Mouse (Mus musculus) left cerebral cortex, adult 9 months (tissue): ENCODE data around the gene Ppp3r1.
A peak's percentile ranks its signal among the peaks of the same experiment; 100 is the strongest.

ENCODE experiments used
- DNase-seq, 2 experiments: peaks; one replicate each; pipeline ENCODE4 v3.0.0; 2022; ENCODE audit warnings: low spot score in 2 of 2

Ppp3r1 gene

GRCm38 (mm10) chr11:17158858-17159737 is at the start of gene Ppp3r1:
Gene Ppp3r1, plus strand, starts transcription at chr11:17159263.
- DNase-seq: peak; percentile 89 to 95

- DNase-seq: no peak
Measured at GRCm38 (mm10) chr11:17112419-17113090, 46.5 kb upstream of the Ppp3r1 start.

- no peak for DNase-seq
Measured at GRCm38 (mm10) chr11:17126418-17126817, 32.6 kb upstream of the Ppp3r1 start.

GRCm38 (mm10) chr11:17135638-17136037 is 23.4 kb upstream of the Ppp3r1 start:
- no peak for DNase-seq

- DNase-seq: peak; percentile 20 to 23
Measured at GRCm38 (mm10) chr11:17138306-17139033, 20.6 kb upstream of the Ppp3r1 start.

- DNase-seq: peak; percentile 58 to 81
Measured at GRCm38 (mm10) chr11:17159738-17160241, 727 bp downstream of the Ppp3r1 start.

GRCm38 (mm10) chr11:17160242-17160641 is 1.2 kb downstream of the Ppp3r1 start:
- peak; percentile 50 to 52 for DNase-seq

- DNase-seq: no peak
Measured at GRCm38 (mm10) chr11:17163956-17164355, 4.9 kb downstream of the Ppp3r1 start.

DNA sequence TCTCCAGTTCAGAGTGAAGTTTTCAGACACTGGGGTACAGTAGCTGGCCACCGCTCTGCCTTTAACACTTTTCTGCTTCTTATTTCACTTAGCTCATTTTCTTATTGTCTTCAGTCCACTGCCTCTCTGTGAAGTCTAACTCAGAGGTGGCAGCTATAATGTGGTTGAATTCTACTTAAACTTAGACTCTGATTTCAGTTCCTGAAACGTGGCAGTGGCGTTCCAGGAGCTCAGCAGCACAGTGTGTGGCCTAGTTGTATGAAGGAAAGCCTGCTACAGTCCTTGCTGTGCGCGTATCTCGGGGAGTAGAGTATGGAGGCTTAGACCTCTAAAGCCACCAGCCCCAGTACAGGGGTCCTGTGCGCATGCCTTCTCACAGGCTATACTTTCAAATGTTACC is 7.6 kb downstream of the Ppp3r1 start:
- no peak for DNase-seq

GRCm38 (mm10) chr11:17169262-17169661 is 10.2 kb downstream of the Ppp3r1 start:
- DNase-seq: no peak

GRCm38 (mm10) chr11:17170938-17171729 is 12.1 kb downstream of the Ppp3r1 start:
- no peak for DNase-seq

DNA sequence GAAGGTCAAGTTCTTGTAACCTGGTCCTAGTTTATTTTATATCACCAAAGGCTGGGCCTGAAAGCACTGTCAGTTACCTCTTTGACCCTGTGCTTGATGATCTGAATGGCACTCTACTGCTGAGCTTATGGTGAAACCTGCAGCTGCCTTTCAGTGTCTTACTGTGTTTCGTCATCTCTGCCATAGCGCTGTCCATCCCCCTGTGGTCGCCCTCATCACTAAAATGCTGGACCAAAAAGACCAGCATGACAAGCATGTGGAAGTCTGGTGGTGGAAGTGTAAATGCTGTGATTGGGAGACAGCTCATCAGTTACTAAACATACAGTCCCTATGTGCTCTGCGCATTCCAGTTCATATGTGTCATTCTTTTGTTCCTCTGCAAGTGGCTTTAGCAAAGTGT is 13.2 kb downstream of the Ppp3r1 start:
- no peak for DNase-seq

GRCm38 (mm10) chr11:17176638-17177037 is 17.6 kb downstream of the Ppp3r1 start:
- DNase-seq: no peak

GRCm38 (mm10) chr11:17180753-17181152 is 21.7 kb downstream of the Ppp3r1 start:
- DNase-seq: no peak

DNA sequence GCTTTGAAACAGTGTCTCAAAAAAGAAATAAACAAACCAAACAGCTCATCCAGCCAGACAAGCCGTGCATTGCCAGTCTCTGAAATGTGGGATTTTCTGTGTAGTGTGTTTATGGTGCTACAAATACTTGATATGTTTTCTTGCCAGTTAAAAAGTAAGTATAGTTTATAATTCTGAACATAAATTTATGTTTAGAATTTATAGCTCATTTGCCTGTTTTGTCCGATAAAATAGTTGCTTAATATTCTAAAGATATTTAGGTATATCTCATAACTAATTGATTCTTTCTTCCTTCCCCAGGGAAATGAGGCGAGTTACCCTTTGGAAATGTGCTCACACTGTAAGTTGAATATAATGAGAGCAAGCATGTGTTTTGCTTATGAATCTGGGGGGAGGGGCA is 22.7 kb downstream of the Ppp3r1 start, which contains the start of gene Wdr92:
Gene Wdr92 (plus strand): TSS at position 301 of the 400 bp plus-strand sequence.
- no peak for DNase-seq

DNA sequence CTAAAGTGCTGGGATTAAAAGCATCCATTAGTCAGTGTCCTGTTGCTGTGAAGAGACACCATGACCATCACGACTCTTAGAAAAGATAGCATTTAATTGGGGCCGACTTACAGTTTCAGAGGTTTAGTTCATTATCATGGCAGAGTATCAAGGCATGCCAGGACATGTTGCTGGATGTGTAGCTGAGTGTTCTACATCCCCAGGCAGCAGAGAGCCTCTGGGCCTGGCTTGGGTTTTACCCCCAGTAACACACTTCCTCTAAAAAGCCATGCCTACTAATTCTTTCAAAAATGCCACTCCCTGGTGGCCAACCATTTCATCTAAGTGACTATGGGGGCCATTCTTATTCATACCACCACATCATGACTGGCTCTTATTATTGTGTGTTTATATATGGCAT is 24.1 kb downstream of the Ppp3r1 start:
- DNase-seq: no peak

DNA sequence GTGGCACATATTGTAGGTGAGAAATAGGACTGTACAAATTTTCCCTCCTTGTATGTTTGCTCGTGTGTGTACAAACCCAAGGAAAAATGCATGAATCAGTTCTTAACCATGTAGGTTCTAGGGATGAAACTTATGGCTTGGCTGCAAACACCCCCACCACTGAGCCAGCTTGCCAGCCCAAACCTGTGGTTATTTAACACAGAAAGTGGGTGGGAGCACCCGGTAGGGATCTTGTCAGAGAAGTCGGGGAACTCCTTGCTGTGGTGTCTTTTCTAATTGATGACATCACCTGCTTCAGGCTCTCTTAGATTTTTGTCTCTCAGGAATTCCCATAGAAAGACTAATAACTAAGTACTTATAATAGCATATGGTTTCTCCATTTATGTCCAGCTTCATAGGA is 28.6 kb downstream of the Ppp3r1 start:
- DNase-seq: no peak

DNA sequence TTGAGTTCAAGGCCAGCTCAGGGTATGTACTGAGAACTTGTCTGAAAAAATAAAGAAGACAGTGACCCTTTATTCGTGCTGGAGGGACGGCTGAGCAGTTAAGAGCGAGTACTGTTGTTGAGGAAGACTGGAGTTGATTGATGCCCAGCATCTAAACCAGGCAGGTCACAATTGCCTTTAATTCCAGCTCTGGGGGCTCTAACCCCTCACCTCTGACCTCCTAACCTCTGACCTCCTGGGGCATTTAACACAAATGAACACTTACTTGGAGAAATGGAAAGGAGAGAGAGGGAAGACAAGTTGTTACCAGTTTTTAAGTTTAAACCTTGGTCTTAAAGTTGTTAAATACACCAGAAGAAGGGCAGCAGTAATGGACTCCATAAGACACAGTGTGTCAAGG is 29.7 kb downstream of the Ppp3r1 start:
- no peak for DNase-seq

DNA sequence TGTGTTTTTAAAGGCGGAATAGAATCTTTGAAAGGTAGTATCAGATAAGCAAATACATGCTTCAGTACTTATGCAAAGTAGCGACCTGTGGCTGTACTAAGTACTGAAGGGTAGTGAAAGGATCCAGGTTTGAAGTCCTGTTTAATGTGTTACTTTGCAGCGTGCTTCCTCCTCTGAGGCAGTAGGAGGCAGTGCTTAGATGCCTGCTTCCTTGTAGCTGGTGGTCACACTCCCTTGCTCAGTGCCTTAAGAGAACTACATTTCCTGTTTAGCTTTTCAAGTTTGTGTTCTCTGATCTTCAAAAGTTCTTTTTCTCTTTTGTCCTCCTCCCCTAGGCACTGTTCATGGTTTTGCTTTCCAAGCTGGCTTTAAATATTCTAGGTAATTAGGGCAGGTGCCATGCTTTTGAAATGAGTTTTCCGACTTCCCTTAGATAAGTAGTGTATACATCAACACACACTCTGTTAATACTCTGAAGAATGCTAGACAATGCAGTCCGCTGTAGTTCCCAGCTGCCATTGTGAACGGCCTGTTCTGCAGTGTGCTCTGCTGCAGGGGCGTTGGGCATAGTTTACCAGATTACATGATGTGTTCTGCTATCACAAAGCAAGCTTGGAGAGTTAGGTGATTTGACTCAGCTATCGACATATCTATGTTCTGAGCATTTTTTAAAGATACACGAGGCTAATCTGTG is 33.2 kb downstream of the Ppp3r1 start:
- DNase-seq: no peak

DNA sequence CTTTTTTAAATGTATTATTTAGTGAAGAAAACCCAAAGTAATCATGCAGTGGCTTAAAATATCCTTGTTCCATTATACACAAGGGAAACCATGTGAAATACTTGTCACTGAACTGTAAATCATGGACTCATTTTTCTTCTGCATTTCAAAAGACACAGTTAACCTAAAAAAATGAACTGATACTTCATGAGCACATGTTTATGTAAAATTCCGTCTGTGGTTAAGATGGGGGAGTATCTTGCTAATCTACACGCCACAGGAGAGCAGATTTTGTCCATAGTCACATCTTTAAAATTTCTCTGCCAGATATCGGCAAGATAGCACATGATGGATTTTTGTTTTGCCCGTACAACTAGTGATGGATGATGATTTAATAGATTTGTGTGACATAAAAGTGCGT is 40.1 kb downstream of the Ppp3r1 start:
- no peak for DNase-seq
